Mouse (Mus musculus) liver, postnatal 0 days (tissue): ENCODE data around the gene Pheta2. TPM values are rescaled to one million over a fixed set of nuclear protein-coding genes. Genes with fewer than 3 reads are reported as not detected.

Experiments
- ATAC-seq: fragments of 200-750 bp; cut with Nextera tagmentation; 2 replicates; pipeline ENCODE4 v1.8.0; 2017; ENCODE audit warnings: mild to moderate bottlenecking, moderate library complexity
- DNase-seq: peaks from one replicate; pipeline ENCODE4 v3.0.0-alpha.2; 2016
- H3K27ac ChIP-seq: fragments of 300-500 bp; sonication (generic); 2 replicates; pipeline ENCODE4 v1.5.1; 2014; ENCODE audit warnings: antibody characterized with exemption, moderate library complexity, mild to moderate bottlenecking, low read depth
- H3K27me3 ChIP-seq: fragments of 300-500 bp; sonication (generic); 2 replicates; pipeline ENCODE4 v1.6.1; 2014; ENCODE audit warnings: low read length, control low read depth, mixed read lengths; ENCODE audit not compliant: insufficient read depth
- H3K36me3 ChIP-seq: fragments of 300-500 bp; sonication (generic); replicated peaks from 2 replicates; pipeline ENCODE4 v1.6.1; 2014; ENCODE audit warnings: mild to moderate bottlenecking, control low read depth, low read length, moderate library complexity, mixed read lengths; ENCODE audit not compliant: insufficient read depth
- H3K4me1 ChIP-seq: fragments of 300-500 bp; sonication (generic); 2 replicates; pipeline ENCODE4 v1.6.1; 2014; ENCODE audit warnings: antibody characterized with exemption, mild to moderate bottlenecking, control low read depth; ENCODE audit not compliant: insufficient read depth
- H3K4me2 ChIP-seq: fragments of 300-500 bp; sonication (generic); 2 replicates; pipeline ENCODE4 v1.6.1; 2014; ENCODE audit warnings: low read depth, mild to moderate bottlenecking, low read length, moderate library complexity, mixed read lengths
- H3K4me3 ChIP-seq: fragments of 300-500 bp; sonication (generic); 2 replicates; pipeline ENCODE4 v1.5.1; 2014; ENCODE audit warnings: low read depth, low read length
- H3K9ac ChIP-seq: fragments of 300-500 bp; sonication (generic); replicated peaks from 2 replicates; pipeline ENCODE4 v1.6.1; 2014; ENCODE audit warnings: mild to moderate bottlenecking, moderate library complexity
- H3K9me3 ChIP-seq: fragments of 300-500 bp; sonication (generic); 2 replicates; pipeline ENCODE4 v1.6.1; 2016; ENCODE audit warnings: mild to moderate bottlenecking, control low read depth, low read length, mixed read lengths
- CTCF ChIP-seq: sonication (generic); IDR thresholded peaks from 2 replicates; pipeline ENCODE4 v1.5.1; 2016; ENCODE audit warnings: antibody characterized with exemption, low read depth
- EP300 ChIP-seq: IDR thresholded peaks from 2 replicates; pipeline ENCODE4 v1.6.1; 2016; ENCODE audit warnings: antibody characterized with exemption, low read depth, mild to moderate bottlenecking
- WGBS: fragments of 180-500 bp; shearing (Covaris S2); extraction: QIAGEN DNeasy Blood & Tissue Kit; methylation state at CpG from one replicate; pipeline ENCODE4 v1.1.7; 2014; ENCODE audit not compliant: insufficient replicate concordance; 5-methylcytosine and 5-hydroxymethylcytosine counted together
- polyA plus RNA-seq: library from polyadenylated mRNA; unstranded; fragments of >200 nt; fragmentation: Nextera tagmentation; extraction: Ambion mirVana; gene quantifications from 2 replicates; pipeline ENCODE4 v1.2.1, GENCODE M21; 2015

Pheta2 gene
- polyA plus RNA-seq, 1 experiment from 2014 or later = 17.5 TPM

GRCm38 (mm10) chr15:82307107-82307506 lies 31.6 kb upstream of the Pheta2 start:
- Histone ChIP-seq H3K4me1 (no peaks in the 10 kb centered on the region), H3K27ac (no peak overlapping the region), H3K36me3 (no peaks in the 10 kb centered on the region), H3K9ac (no peak overlapping the region), H3K9me3 (no peaks in the 10 kb centered on the region), H3K27me3 (no peaks in the 10 kb centered on the region), H3K4me3 (no peak overlapping the region), H3K4me2 (no peak overlapping the region)
- TF ChIP-seq EP300 (no peak), CTCF (no peak)
- 56% methylated on average over 3 of the region's 3 CpGs for WGBS
- DNase-seq (no peak), ATAC-seq (no peak)

GRCm38 (mm10) chr15:82308416-82308815 lies 30.3 kb upstream of the Pheta2 start:
- no peak for ATAC-seq

DNA sequence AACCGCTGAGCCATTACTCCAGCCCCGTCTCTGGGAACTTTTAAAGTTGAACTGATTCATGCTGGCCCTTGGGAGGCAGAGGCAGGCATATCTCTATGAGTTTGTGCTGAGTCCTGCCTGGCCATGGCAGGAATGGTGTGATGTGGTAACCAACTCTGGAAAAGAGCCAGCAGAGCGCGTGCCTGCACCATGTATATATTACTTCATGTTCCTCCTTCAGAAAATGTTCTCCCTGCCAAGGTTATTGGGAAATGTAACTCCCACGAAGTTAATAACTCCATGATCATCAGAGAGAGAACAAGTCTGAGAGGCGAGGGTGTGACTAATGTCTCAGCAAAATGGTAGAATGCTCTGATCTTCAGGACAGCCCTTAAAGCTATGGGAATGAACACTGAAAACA lies 20.9 kb upstream of the Pheta2 start:
- no peak for DNase-seq
- no peak for ATAC-seq
- Histone ChIP-seq H3K4me1 (no peaks in the 10 kb centered on the region), H3K27ac (no peak overlapping the region), H3K36me3 (no peaks in the 10 kb centered on the region), H3K4me3 (no peak overlapping the region), H3K9me3 (no peaks in the 10 kb centered on the region), H3K27me3 (no peaks in the 10 kb centered on the region), H3K4me2 (no peak overlapping the region), H3K9ac (no peak overlapping the region)
- no peak for TF ChIP-seq CTCF
- TF ChIP-seq EP300 = no peak
- 73% methylated on average over 6 of the region's 6 CpGs for WGBS

More at GRCm38 (mm10) chr15:82308416-82308815, 30.3 kb upstream of the Pheta2 start:
- TF ChIP-seq CTCF (no peak), EP300 (no peak)
- no peak overlapping the region for H3K27ac ChIP-seq
- H3K27me3 ChIP-seq = no peaks in the 10 kb centered on the region
- no peaks in the 10 kb centered on the region for H3K4me1 ChIP-seq
- DNase-seq = no peak
- no peak overlapping the region for H3K4me3 ChIP-seq
- H3K4me2 ChIP-seq = no peak overlapping the region
- 76% methylated on average over 3 of the region's 3 CpGs for WGBS
- no peaks in the 10 kb centered on the region for H3K9me3 ChIP-seq
- H3K9ac ChIP-seq = no peak overlapping the region
- H3K36me3 ChIP-seq = no peaks in the 10 kb centered on the region

DNA sequence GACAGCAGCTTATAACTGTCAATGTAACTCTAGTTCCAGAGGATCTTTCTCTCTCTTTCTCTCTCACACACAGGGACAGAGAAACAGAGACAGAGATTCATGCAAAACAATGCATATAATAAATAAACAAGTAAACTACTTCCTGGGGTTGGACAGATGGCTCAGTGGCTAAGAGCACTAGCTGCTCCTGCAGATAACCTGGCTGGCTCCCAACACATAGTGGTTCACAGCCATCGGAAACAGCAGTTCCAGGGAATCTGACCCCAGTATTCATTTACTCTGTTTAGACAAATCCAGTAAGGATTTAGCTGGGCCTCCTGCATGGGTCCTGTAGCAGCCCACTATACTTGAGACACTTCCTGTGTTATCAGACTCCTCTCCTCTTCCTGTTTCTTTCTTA lies 19.1 kb upstream of the Pheta2 start:
- H3K4me1 ChIP-seq = no peaks in the 10 kb centered on the region

DNA sequence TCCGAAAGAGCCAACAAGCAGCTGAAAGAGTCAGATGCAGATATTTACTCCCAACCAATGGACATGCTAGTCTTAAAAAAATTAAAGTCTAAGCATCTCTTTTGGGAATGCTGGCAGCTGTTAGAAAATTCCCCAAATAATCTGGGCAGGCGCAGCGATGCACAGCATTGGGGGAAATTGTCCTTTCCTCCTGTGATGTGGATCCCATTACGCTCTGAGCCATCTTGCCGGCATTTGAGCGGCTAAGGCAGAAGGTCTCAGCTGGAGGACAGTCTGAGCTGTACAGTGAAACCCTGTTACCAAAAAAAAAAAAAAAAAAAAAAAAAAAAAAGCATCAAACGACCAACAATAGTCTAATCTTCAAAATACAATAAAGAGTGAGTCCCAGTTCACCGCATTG lies 16.5 kb upstream of the Pheta2 start:
- no peak for ATAC-seq
- no peak overlapping the region for H3K4me2 ChIP-seq
- no peaks in the 10 kb centered on the region for H3K9me3 ChIP-seq
- no peak overlapping the region for H3K4me3 ChIP-seq
- H3K4me1 ChIP-seq = no peaks in the 10 kb centered on the region
- H3K36me3 ChIP-seq = no peaks in the 10 kb centered on the region
- H3K27ac ChIP-seq = no peak overlapping the region
- TF ChIP-seq EP300 (no peak), CTCF (no peak)
- 84% methylated on average over 8 of the region's 8 CpGs for WGBS
- H3K9ac ChIP-seq = no peak overlapping the region
- DNase-seq = no peak
- no peaks in the 10 kb centered on the region for H3K27me3 ChIP-seq

More for the DNA sequence above, 19.1 kb upstream of the Pheta2 start:
- TF ChIP-seq EP300 (no peak), CTCF (no peak)
- DNase-seq (no peak), ATAC-seq (no peak)
- Histone ChIP-seq H3K27ac (no peak overlapping the region), H3K9ac (no peak overlapping the region), H3K4me2 (no peak overlapping the region), H3K9me3 (no peaks in the 10 kb centered on the region), H3K4me3 (no peak overlapping the region), H3K36me3 (no peaks in the 10 kb centered on the region), H3K27me3 (no peaks in the 10 kb centered on the region)
- WGBS = 47% methylated on average over 1 of the region's 1 CpGs

DNA sequence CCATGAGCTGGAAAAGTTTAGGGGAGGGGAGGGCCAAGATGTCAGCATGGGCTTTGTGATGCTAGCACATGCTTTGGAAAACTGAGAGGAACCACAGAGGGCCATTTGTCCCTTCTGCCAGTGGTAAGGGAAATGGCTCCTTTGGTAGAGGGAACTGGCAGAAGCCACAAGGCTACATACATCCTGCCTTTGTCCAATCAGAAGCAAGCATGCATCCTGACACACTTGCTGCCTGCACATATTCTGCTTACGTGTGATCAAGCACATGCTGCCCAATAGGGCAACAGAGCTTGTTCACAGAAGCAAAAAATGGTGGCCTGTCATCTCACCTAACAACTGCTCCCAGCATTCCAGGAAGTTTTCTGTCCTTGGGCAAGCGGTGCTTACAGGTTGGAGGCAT lies 13.4 kb upstream of the Pheta2 start:
- Histone ChIP-seq H3K4me2 (no peak overlapping the region), H3K27me3 (no peaks in the 10 kb centered on the region), H3K9me3 (no peaks in the 10 kb centered on the region), H3K4me3 (no peak overlapping the region), H3K9ac (no peak overlapping the region), H3K27ac (no peak overlapping the region), H3K4me1 (no peaks in the 10 kb centered on the region), H3K36me3 (peaks cover 14% of the 10 kb centered on the region)
- ATAC-seq (no peak), DNase-seq (no peak)
- WGBS = 71% methylated on average over 2 of the region's 2 CpGs
- no peak for TF ChIP-seq CTCF
- TF ChIP-seq EP300 = no peak

DNA sequence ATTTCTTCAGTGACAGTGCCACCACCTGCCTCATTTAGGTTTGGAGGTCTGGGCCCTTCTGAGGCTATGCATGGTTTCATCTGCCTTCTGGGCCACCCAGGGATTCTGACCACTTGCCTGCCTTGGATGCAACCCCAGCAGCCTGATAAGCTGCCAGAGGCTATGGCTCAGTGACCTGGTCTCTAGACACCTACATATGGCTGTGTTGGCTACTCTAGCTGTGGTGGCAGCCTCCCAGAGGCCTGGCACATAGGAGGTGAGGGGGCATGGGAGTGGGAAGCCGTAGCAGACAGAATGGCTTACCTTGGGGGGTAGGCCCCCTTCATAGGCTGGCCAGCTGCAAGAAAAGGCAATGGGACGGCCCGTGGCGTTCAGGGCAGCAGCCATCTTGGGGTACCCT lies 3.5 kb upstream of the Pheta2 start:
- ATAC-seq (no peak), DNase-seq (no peak)
- H3K27me3 ChIP-seq = no peaks in the 10 kb centered on the region
- H3K9ac ChIP-seq = no peak overlapping the region
- H3K4me1 ChIP-seq = peaks cover 29% of the 10 kb centered on the region
- H3K4me3 ChIP-seq = no peak overlapping the region
- H3K4me2 ChIP-seq = no peak overlapping the region
- no peaks in the 10 kb centered on the region for H3K9me3 ChIP-seq
- H3K36me3 ChIP-seq = peaks cover 44% of the 10 kb centered on the region
- WGBS = 98% methylated on average over 4 of the region's 4 CpGs
- H3K27ac ChIP-seq = no peak overlapping the region
- no peak for TF ChIP-seq CTCF
- TF ChIP-seq EP300 = no peak
